Mouse (Mus musculus) lung, embryonic 14.5 days (tissue): ENCODE measurements at regions not wholly inside any gene's neighbourhood (a gene's known extent, or its start where the extent isn't known, plus 50 kb on each side); places are given as distances from the start of the nearest gene placed in this dataset.

Source experiments
- ATAC-seq: fragments of 200-750 bp; cut with Nextera tagmentation; 2 replicates; pipeline ENCODE4 v1.8.0; 2017; ENCODE audit warnings: mild to moderate bottlenecking, moderate TSS enrichment, moderate library complexity; ENCODE audit not compliant: insufficient read depth
- DNase-seq: peaks from one replicate; pipeline ENCODE4 v3.0.0-alpha.2; 2015
- H3K27ac ChIP-seq: fragments of 300-500 bp; sonication (generic); 2 replicates; pipeline ENCODE4 v1.5.1; 2014; ENCODE audit warnings: low read depth, mild to moderate bottlenecking, moderate library complexity
- H3K27me3 ChIP-seq: fragments of 300-500 bp; sonication (generic); 2 replicates; pipeline ENCODE4 v1.6.1; 2014; ENCODE audit warnings: low read length, control low read depth; ENCODE audit not compliant: insufficient read depth
- H3K36me3 ChIP-seq: fragments of 300-500 bp; sonication (generic); 2 replicates; pipeline ENCODE4 v1.6.1; 2014; ENCODE audit warnings: control low read depth; ENCODE audit not compliant: insufficient read depth
- H3K4me1 ChIP-seq: fragments of 300-500 bp; sonication (generic); 2 replicates; pipeline ENCODE4 v1.6.1; 2014; ENCODE audit warnings: antibody characterized with exemption, control low read depth; ENCODE audit not compliant: insufficient read depth
- H3K4me2 ChIP-seq: fragments of 300-500 bp; sonication (generic); 2 replicates; pipeline ENCODE4 v1.6.1; 2014; ENCODE audit warnings: mild to moderate bottlenecking
- H3K4me3 ChIP-seq: fragments of 300-500 bp; sonication (generic); 2 replicates; pipeline ENCODE4 v1.5.1; 2014; ENCODE audit warnings: low read depth, low read length
- H3K9ac ChIP-seq: fragments of 300-500 bp; sonication (generic); 2 replicates; pipeline ENCODE4 v1.6.1; 2014
- H3K9me3 ChIP-seq: fragments of 300-500 bp; sonication (generic); 2 replicates; pipeline ENCODE4 v1.6.1; 2016; ENCODE audit warnings: low read depth, low read length, control low read depth
- CTCF ChIP-seq: IDR thresholded peaks from 2 replicates; pipeline ENCODE4 v1.5.1; 2016; ENCODE audit warnings: antibody characterized with exemption, low read depth
- WGBS: fragments of 180-500 bp; shearing (Covaris S2); extraction: QIAGEN DNeasy Blood & Tissue Kit; methylation state at CpG from one replicate; pipeline ENCODE4 v1.1.7; 2014; 5-methylcytosine and 5-hydroxymethylcytosine counted together

DNA sequence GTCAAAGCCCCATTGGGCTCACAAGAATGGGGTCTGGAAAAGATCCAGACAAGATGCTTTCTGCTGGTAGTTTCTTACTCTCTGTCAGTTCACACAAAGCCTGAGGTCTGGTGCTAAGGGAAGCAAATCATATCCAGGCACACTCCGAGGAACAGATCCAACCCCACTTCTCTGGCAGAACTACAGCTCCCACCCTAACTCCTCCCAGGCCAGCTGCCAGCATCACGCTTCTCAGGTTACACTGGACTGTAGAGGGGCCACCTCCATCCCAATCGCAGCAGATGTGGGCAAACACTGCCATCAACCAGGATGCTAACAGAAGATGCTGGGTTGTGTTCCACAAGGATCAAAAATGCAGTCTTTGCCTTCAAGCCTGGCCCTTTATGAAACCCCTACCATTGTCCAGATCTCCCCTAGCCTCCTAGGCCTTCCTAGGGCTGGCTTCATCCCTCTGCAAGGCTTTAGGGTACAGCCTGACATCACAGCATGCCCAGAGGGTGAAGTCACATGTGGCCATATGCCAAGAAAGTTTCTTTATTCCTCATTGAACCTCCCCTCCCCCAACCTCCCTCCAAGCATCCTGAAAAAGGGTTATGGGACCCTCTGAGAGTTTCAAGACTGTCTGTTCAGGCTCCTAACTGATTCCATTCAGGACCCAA is 99.6 kb upstream of the 2610301B20Rik start:
- DNase-seq (peak; percentile 72), ATAC-seq (peak; percentile 93)
- Histone ChIP-seq H3K4me3 (no peak overlapping the region), H3K9me3 (no peaks in the 10 kb centered on the region; the same call in 1 of the 2 replicates), H3K36me3 (no peaks in the 10 kb centered on the region), H3K9ac (no peak overlapping the region), H3K4me2 (no peak overlapping the region), H3K27me3 (no peaks in the 10 kb centered on the region), H3K4me1 (no peaks in the 10 kb centered on the region), H3K27ac (no peak overlapping the region)
- no peak for TF ChIP-seq CTCF
- WGBS = 6% methylated on average over 3 of the region's 3 CpGs

DNA sequence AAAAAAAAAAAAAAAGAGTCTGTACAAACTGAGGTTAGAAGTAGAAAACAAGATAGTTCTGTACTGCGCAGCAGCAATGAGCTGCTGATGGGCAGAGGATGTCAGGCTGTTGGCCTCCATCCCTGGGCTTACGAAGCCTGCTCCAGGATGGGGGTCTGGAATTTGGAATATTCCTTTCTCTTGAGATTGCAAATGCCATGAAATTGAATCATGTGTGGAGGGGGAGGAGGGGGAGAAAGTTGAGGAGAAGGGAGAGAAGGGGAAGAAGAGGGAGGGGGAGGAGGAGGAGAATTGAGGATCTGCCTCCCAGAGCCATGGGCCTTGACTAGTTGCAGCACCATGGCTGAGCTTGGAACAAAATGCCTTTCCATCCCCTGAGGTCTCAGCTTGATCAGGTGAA is 87.6 kb upstream of the 2610301B20Rik start:
- Histone ChIP-seq H3K36me3 (no peaks in the 10 kb centered on the region), H3K9me3 (no peaks in the 10 kb centered on the region), H3K27ac (no peak overlapping the region), H3K27me3 (no peaks in the 10 kb centered on the region), H3K4me2 (no peak overlapping the region), H3K4me1 (no peaks in the 10 kb centered on the region), H3K4me3 (no peak overlapping the region), H3K9ac (no peak overlapping the region)
- 71% methylated on average over 2 of the region's 2 CpGs for WGBS
- DNase-seq (no peak), ATAC-seq (no peak)
- TF ChIP-seq CTCF = no peak

- Histone ChIP-seq H3K9ac (no peak overlapping the region), H3K4me2 (no peak overlapping the region), H3K9me3 (no peaks in the 10 kb centered on the region), H3K27me3 (no peaks in the 10 kb centered on the region), H3K4me3 (no peak overlapping the region), H3K36me3 (no peaks in the 10 kb centered on the region), H3K27ac (no peak overlapping the region), H3K4me1 (no peaks in the 10 kb centered on the region)
- TF ChIP-seq CTCF = no peak
- DNase-seq (no peak), ATAC-seq (no peak)
Observed at GRCm38 (mm10) chr4:10788306-10788705, 86.0 kb upstream of the 2610301B20Rik start.

- TF ChIP-seq CTCF = no peak
- no peak overlapping the region for H3K4me2 ChIP-seq
- no peaks in the 10 kb centered on the region for H3K36me3 ChIP-seq
- WGBS = 64% methylated on average over 3 of the region's 3 CpGs
- DNase-seq (no peak), ATAC-seq (no peak)
- H3K27ac ChIP-seq = no peak overlapping the region
- no peaks in the 10 kb centered on the region for H3K27me3 ChIP-seq
- no peaks in the 10 kb centered on the region for H3K9me3 ChIP-seq
- no peak overlapping the region for H3K4me3 ChIP-seq
- no peak overlapping the region for H3K9ac ChIP-seq
- no peaks in the 10 kb centered on the region for H3K4me1 ChIP-seq
Observed at GRCm38 (mm10) chr4:10789141-10789540, 85.2 kb upstream of the 2610301B20Rik start.

DNA sequence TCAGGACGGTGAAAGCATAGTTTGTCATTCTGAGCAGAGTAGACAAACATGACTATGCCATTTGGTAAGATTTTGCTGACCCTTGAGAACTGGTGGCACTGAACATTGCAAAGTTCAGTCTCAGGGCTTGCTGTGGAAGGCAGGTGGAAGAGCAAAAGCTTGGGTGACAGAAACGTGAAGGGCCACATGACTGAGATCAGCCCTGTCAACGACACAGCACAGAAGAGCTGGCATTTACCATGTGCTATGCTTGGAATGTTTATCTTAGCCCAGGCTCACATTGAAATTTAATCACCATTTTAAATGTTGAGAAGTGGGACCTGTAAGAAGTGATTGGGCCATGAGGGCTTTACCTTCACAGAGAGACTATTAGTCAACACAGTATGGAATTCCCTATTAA is 81.7 kb upstream of the 2610301B20Rik start:
- H3K4me2 ChIP-seq = no peak overlapping the region
- DNase-seq (peak; percentile 9), ATAC-seq (peak; percentile 66; the same call in 1 of the 2 replicates)
- H3K9ac ChIP-seq = no peak overlapping the region
- no peaks in the 10 kb centered on the region for H3K4me1 ChIP-seq
- H3K27ac ChIP-seq = no peak overlapping the region
- H3K4me3 ChIP-seq = no peak overlapping the region
- no peaks in the 10 kb centered on the region for H3K27me3 ChIP-seq
- no peaks in the 10 kb centered on the region for H3K9me3 ChIP-seq
- WGBS = 31% methylated on average over 3 of the region's 3 CpGs
- no peaks in the 10 kb centered on the region for H3K36me3 ChIP-seq
- TF ChIP-seq CTCF = no peak

- no peak overlapping the region for H3K4me2 ChIP-seq
- H3K4me1 ChIP-seq = no peaks in the 10 kb centered on the region
- no peaks in the 10 kb centered on the region for H3K27me3 ChIP-seq
- no peak overlapping the region for H3K27ac ChIP-seq
- TF ChIP-seq CTCF = no peak
- H3K9me3 ChIP-seq = no peaks in the 10 kb centered on the region
- DNase-seq = no peak
- 68% methylated on average over 3 of the region's 3 CpGs for WGBS
- no peak overlapping the region for H3K9ac ChIP-seq
- H3K4me3 ChIP-seq = no peak overlapping the region
- no peak for ATAC-seq
- no peaks in the 10 kb centered on the region for H3K36me3 ChIP-seq
Observed at GRCm38 (mm10) chr4:10794471-10794870, 79.8 kb upstream of the 2610301B20Rik start.

- Histone ChIP-seq H3K27ac (no peak overlapping the region), H3K9ac (no peak overlapping the region), H3K4me1 (no peaks in the 10 kb centered on the region), H3K36me3 (no peaks in the 10 kb centered on the region), H3K9me3 (no peaks in the 10 kb centered on the region), H3K27me3 (no peaks in the 10 kb centered on the region), H3K4me3 (no peak overlapping the region), H3K4me2 (no peak overlapping the region)
- WGBS = 76% methylated on average over 3 of the region's 3 CpGs
- ATAC-seq = no peak
- no peak for TF ChIP-seq CTCF
- no peak for DNase-seq
Observed at GRCm38 (mm10) chr4:10800780-10801553, 73.3 kb upstream of the 2610301B20Rik start.
